Mouse (Mus musculus): ENCODE data around the gene BC107364.
A peak's percentile ranks its signal among the peaks of the same experiment; 100 is the strongest.
"Not testable (repeated sequence)": the region's sequence is repeated elsewhere in the genome, so short reads cannot be mapped to it uniquely, and the experiment has no call there.

The BC107364 gene

GRCm38 (mm10) chr3:96414126-96414950 is 37.8 kb downstream of the BC107364 start:
- DNase-seq (ENCODE audit: low read depth) = peak; percentile 85

- DNase-seq (ENCODE audit: low read depth) = no peak
Measured at GRCm38 (mm10) chr3:96413581-96414125, 38.5 kb downstream of the BC107364 start.

- DNase-seq (ENCODE audit: low read depth) = no peak
Measured at GRCm38 (mm10) chr3:96411821-96412220, 40.3 kb downstream of the BC107364 start.

- DNase-seq (ENCODE audit: low read depth) = peak; percentile 24
Measured at GRCm38 (mm10) chr3:96410966-96411365, 41.1 kb downstream of the BC107364 start.

GRCm38 (mm10) chr3:96409701-96410246 is 42.3 kb downstream of the BC107364 start:
- DNase-seq (ENCODE audit: low read depth) = no peak

- DNase-seq (ENCODE audit: low read depth) = not testable (repeated sequence)
Measured at GRCm38 (mm10) chr3:96408111-96408510, 44.0 kb downstream of the BC107364 start.

- no peak for DNase-seq (ENCODE audit: low read depth)
Measured at GRCm38 (mm10) chr3:96405541-96406503, 46.3 kb downstream of the BC107364 start.

GRCm38 (mm10) chr3:96405004-96405403 is 47.1 kb downstream of the BC107364 start:
- DNase-seq (ENCODE audit: low read depth) = no peak

- DNase-seq (ENCODE audit: low read depth) = no peak
Measured at GRCm38 (mm10) chr3:96404450-96404849, 47.7 kb downstream of the BC107364 start.

GRCm38 (mm10) chr3:96403016-96403415 is 49.1 kb downstream of the BC107364 start:
- peak; percentile 24 for DNase-seq (ENCODE audit: low read depth)

- peak; percentile 27 for DNase-seq (ENCODE audit: low read depth)
Measured at GRCm38 (mm10) chr3:96401832-96402501, 50.1 kb downstream of the BC107364 start.

- no peak for DNase-seq (ENCODE audit: low read depth)
Measured at GRCm38 (mm10) chr3:96401474-96401831, 50.7 kb downstream of the BC107364 start.

GRCm38 (mm10) chr3:96398911-96399310 is 53.2 kb downstream of the BC107364 start:
- DNase-seq (ENCODE audit: low read depth) = no peak

GRCm38 (mm10) chr3:96396857-96397256 is 55.2 kb downstream of the BC107364 start:
- DNase-seq (ENCODE audit: low read depth) = no peak

GRCm38 (mm10) chr3:96387202-96387601 is 64.9 kb downstream of the BC107364 start:
- not testable (repeated sequence) for DNase-seq (ENCODE audit: low read depth)

Data from naive thymus-derived CD4-positive, alpha-beta T cell, adult 2 months (primary cell).